Mouse (Mus musculus) CH12F3 (cell line): ENCODE results near the gene Gm13285.
"Not testable (repeated sequence)": the region's sequence is repeated elsewhere in the genome, so short reads cannot be mapped to it uniquely, and the experiment has no call there.

ENCODE experiments used
- in situ Hi-C: fragments of 300-500 bp; cut with MboI; formaldehyde crosslinking; loops from 2 replicates; pipeline ENCODE4 v1.14.3; 2020; ENCODE audit warnings: low sequenced_read_pairs

Gm13285 gene

DNA sequence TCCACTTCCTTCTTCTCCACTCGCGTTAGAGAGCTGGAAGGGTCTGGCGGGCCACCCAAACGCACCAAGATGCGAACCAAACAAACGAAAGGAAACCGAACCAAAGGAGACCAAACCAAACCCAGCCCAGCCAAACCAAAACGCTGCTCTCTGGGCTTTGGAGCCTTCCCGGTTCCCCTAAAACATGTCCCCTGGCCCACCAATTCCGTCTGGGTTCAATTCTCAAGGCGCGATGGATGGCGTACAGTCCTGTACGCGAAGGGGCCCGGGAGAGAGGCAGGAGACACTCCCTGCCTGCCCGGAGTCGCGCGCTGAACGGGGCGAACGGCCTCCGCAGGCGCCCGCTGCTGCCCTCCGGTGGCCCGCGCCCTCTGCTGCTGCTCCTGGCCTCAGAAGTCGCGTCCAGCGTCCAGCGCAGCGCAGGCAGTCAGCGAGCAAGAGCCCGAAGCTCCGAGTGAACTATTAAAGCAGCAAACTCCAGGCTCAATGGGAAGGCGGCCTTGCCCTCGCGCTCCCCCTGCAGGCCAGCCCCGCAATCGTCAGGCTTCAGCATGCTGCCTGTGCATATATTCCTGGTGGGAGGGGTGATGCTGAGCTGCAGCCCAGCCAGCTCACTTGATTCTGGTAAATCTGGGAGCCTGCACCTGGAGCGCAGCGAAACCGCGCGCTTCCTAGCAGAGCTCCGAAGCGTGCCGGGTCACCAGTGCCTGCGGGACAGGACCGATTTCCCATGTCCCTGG, 5.4 kb upstream of the Gm13285 start, which contains the start of gene Gm13275:
TSS of gene Gm13275 (plus strand) at position 552 of the 740 bp plus-strand sequence.
- in situ Hi-C loops, result not testable (repeated sequence)

DNA sequence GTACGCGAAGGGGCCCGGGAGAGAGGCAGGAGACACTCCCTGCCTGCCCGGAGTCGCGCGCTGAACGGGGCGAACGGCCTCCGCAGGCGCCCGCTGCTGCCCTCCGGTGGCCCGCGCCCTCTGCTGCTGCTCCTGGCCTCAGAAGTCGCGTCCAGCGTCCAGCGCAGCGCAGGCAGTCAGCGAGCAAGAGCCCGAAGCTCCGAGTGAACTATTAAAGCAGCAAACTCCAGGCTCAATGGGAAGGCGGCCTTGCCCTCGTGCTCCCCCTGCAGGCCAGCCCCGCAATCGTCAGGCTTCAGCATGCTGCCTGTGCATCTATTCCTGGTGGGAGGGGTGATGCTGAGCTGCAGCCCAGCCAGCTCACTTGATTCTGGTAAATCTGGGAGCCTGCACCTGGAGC, 2.4 kb upstream of the Gm13285 start, which contains the start of gene Gm13279:
TSS of gene Gm13279 (plus strand) at position 301 of the 400 bp plus-strand sequence.
- in situ Hi-C loops, result not testable (repeated sequence)

DNA sequence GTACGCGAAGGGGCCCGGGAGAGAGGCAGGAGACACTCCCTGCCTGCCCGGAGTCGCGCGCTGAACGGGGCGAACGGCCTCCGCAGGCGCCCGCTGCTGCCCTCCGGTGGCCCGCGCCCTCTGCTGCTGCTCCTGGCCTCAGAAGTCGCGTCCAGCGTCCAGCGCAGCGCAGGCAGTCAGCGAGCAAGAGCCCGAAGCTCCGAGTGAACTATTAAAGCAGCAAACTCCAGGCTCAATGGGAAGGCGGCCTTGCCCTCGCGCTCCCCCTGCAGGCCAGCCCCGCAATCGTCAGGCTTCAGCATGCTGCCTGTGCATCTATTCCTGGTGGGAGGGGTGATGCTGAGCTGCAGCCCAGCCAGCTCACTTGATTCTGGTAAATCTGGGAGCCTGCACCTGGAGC, 3.5 kb downstream of the Gm13285 start, which contains the start of gene Gm13287:
TSS of gene Gm13287 (plus strand) at position 301 of the 400 bp plus-strand sequence.
- in situ Hi-C loops, result not testable (repeated sequence)

DNA sequence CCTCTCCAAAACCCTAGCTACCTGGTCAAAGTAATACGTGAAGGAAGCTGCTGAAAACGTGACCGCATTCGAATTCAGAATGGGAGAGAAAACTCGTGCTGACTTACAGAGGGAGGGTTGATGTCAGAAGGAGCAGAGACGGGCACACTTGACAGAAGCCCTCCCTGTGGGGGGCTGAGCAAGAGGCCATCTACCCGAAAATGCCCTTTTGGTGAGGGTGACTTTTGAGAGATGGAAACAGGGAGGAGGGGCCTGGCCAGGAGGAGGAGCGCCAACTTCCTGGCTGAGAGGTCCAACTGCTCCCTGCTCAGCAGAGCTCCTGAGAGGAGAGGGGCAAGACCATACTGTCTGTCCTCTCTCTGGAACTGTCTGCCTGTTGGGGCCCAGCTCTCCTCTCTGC, 5.8 kb downstream of the Gm13285 start, which contains the start of gene Gm13288:
TSS of gene Gm13288 (plus strand) at position 301 of the 400 bp plus-strand sequence.
- in situ Hi-C loops, result not testable (repeated sequence)

DNA sequence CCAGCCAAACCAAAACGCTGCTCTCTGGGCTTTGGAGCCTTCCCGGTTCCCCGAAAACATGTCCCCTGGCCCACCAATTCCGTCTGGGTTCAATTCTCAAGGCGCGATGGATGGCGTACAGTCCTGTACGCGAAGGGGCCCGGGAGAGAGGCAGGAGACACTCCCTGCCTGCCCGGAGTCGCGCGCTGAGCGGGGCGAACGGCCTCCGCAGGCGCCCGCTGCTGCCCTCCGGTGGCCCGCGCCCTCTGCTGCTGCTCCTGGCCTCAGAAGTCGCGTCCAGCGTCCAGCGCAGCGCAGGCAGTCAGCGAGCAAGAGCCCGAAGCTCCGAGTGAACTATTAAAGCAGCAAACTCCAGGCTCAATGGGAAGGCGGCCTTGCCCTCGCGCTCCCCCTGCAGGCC, 6.3 kb downstream of the Gm13285 start:
- in situ Hi-C loops, result not testable (repeated sequence)

DNA sequence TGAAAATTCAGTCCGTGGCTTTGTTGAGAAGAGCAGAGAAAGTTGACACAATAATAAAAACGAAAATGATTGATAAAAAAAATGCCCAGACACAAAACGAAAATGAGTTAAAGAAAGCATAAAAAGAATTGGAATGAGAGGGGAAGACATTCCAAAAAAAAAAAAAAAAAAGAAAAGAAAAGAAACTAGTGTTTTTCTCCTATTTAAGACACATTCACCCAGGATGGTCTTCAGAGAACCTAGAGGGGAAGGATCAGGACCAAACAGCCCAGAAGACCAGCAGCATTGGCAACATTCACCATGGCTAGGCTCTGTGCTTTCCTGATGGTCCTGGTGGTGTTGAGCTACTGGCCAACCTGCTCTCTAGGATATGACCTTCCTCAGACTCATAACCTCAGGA, 16.5 kb downstream of the Gm13285 start, which contains the start of gene Ifna7:
TSS of gene Ifna7 (plus strand) at position 301 of the 400 bp plus-strand sequence.
- in situ Hi-C loops, result no loop called here

DNA sequence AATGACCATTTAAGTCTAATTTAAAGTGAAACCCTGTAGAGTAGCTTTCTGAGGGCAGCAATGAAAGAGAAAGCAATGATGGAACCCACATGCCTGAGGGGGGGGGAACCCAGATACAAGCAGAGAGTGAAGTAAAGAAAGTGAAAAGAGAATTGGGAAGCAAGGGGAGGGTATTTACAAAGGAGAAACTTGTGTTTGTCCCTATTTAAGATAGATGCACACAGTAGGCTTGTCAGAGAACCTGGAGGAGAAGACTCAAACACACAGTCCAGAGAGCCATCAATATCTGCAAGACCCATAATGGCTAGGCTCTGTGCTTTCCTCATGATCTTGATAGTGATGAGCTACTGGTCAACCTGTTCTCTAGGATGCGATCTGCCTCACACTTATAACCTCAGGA, 20.2 kb downstream of the Gm13285 start, which contains the start of gene Ifna11:
TSS of gene Ifna11 (plus strand) at position 301 of the 400 bp plus-strand sequence.
- in situ Hi-C loops, result no loop called here

DNA sequence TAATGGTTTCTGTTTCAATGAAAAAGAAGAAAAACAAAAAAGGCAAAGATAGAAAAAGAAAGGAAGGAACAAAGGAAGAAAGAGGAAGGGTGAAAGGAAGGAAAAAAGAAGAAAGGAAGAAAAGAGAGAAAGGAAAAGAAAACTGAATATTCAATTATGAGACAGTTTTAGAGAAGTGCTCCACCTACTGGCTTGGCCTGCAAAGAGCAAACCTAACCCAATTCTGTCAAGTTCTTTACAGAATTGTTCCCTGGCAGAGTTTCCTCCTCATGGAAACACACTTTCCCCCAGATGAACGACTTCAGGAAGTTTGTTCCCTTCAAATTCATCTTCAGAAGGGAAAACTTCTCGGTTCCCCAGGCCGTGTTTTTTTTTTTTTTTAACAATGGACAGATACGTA, 23.5 kb downstream of the Gm13285 start:
- in situ Hi-C loops, result no loop called here

DNA sequence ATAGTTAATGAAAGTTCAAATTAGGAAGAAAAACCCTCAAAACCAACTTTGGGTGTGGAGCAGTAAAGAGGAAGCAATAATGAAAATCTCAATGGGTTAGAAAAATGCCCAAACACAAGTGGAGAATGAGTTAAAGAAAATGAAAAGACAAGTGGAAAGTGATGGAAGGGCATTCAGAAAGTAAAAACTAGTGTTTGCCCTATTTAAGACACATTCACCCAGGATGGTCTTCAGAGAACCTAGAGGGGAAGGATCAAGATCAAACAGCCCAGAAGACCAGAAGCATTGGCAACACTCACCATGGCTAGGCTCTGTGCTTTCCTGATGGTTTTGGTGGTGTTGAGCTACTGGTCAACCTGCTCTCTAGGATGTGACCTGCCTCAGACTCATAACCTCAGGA, 27.7 kb downstream of the Gm13285 start, which contains the start of gene Ifna6:
TSS of gene Ifna6 (plus strand) at position 301 of the 400 bp plus-strand sequence.
- in situ Hi-C loops, result not testable (repeated sequence)

DNA sequence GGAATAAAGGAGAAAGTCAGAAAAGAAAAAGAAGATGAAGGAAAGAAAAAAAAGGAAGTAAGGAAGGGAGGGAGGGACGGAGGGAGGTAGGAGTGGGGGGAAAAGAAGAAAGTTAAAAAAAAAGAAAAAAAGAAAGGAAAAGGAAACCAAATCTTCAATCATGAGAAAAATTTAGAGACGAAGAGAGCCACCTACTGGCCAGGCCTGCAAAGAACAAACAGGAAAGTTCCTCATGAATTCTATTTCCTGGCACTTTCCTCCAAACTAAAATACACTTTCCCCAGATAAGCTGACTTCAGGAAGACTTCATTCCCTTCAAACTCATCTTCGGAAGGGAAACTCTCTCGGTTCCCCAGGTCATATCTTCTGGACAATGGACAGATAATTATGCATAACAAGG, 31.1 kb downstream of the Gm13285 start:
- in situ Hi-C loops, result no loop called here

DNA sequence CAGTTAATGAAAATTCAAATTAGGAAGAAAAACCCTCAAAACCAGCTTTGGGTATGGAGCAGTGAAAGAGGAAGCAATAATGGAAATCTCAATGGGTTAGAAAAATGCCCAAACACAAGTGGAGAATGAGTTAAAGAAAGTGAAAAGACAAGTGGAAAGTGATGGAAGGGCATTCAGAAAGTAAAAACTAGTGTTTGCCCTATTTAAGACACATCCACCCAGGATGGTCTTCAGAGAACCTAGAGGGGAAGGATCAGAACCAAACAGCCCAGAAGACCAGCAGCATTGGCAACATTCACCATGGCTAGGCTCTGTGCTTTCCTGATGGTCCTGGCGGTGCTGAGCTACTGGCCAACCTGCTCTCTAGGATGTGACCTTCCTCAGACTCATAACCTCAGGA, 35.8 kb downstream of the Gm13285 start, which contains the start of gene Ifna5:
TSS of gene Ifna5 (plus strand) at position 301 of the 400 bp plus-strand sequence.
- in situ Hi-C loops, result not testable (repeated sequence)

DNA sequence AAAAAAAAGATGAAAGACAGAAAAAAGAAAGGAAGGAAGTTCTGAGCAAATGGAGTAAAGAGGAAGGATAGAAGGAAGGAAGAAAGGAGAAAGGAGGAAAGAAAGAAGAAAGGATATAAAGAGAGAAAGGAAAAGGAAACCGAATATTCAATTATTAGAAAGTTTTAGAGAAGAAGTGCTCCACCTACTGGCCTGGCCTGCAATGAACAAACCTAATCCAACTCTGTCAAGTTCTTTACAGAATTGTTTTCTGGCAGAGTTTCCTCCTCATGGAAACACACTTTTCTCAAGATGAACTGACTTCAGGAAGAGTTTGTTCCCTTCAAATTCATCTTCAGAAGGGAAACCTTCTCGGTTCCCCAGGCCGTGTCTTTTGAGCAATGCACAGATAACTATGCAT, 39.4 kb downstream of the Gm13285 start:
- in situ Hi-C loops, result no loop called here

DNA sequence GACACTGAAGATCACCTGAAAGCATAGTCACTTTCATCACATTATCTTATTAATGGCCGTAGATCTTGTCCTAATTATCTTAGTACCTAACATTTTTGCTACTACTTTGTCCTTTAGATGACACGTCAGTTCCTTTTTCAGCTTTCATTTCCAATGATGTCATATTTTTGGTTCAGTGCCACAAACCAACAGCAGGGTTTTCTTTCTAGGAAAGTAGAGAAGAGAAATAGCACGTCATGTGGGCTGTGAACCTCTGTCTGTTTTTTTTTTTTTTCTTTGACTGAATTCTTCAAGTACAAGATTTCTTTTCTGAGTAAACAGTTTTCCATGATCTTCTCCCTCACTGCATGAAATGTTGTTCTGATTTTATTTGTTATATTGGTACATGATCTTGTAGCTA, 40.6 kb downstream of the Gm13285 start:
- in situ Hi-C loops, result no loop called here

DNA sequence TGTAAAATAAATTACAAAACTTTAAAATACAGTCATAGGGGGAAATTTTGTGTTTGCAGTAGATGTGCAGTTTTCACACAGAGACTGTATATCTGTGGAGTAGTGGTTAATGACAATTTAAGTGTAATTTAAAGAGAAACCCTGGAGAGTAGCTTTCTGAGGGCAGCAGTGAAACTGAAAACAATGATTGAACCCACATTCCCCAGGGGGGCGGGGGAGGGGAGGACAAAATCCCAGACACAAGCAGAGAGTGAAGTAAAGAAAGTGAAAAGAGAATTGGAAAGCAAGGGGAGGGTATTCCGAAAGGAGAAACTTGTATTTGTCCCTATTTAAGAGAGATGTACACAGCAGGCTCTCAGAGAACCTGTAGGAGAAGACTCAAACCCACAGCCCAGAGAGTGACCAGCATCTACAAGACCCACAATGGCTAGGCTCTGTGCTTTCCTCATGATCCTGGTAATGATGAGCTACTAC, 42.0 kb downstream of the Gm13285 start, which contains the start of gene Ifna4:
TSS of gene Ifna4 (plus strand) at position 424 of the 474 bp plus-strand sequence.
- in situ Hi-C loops, result no loop called here

DNA sequence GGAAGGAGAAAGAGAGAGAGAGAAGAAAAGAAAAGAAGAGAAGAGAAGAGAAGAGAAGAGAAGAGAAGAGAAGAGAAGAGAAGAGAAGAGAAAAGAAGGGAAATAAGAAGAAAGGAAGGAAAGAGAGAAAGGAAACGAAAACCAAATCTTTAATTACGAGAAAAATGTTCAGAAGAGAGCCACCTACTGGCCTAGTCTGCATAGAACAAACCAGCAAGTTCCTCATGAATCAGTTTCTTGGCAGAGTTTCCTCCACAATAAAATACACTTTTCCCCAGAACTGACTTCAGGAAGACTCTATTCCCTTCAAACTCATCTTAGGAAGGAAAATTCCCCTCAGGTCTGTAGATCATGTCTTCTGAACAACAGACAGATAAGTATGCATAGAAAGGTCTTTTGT, 45.9 kb downstream of the Gm13285 start:
- in situ Hi-C loops, result no loop called here

DNA sequence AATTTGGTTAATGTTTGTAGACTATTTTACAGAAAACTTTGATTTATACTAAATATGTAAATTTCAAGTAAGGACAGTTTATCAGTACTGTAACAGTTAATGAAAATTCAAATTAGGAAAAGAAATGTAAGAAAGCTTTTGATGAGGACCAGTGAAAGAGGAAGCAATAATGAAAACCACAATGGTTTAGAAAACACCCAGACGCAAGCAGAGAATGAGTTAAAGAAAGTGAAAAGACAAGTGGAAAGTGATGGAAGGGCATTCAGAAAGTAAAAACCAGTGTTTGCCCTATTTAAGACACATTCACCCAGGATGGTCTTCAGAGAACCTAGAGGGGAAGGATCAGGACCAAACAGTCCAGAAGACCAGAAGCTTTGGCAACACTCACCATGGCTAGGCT, 50.2 kb downstream of the Gm13285 start, which contains the start of gene Ifna1:
TSS of gene Ifna1 (plus strand) at position 390 of the 400 bp plus-strand sequence.
- in situ Hi-C loops, result no loop called here
